Mouse (Mus musculus): Measurements from ENCODE around the gene Npff. TPM values are rescaled to one million over a fixed set of nuclear protein-coding genes. Genes with fewer than 3 reads are reported as not detected.

The Npff gene
- total RNA-seq, 2 experiments from 2014 or later = 1.3 to 2.1 TPM

Other genes with a start within 250 kb of the Npff start
- 10 to 100 TPM; 12.8 to 13.4 TPM for gene Mfsd5, start 245.5 kb downstream of the Npff start, total RNA-seq (2021)
- under 1 TPM; 0.74 to 0.87 TPM for gene Espl1, start 228.7 kb downstream of the Npff start, total RNA-seq (2021)
- 100 to 1,000 TPM; 189 to 216 TPM for gene Pfdn5, start 198.8 kb downstream of the Npff start, total RNA-seq (2021)
- 10 to 100 TPM; 14.8 to 16.3 TPM for gene Myg1, start 193.2 kb downstream of the Npff start, total RNA-seq (2021)
- gene Aaas, start 174.2 kb downstream of the Npff start, total RNA-seq (2021) = 1 to 10 TPM; 4.3 to 7.3 TPM
- gene Sp7, start 157.8 kb downstream of the Npff start, total RNA-seq (2021) = not detected
- gene Sp1, start 118.8 kb downstream of the Npff start, total RNA-seq (2021) = 10 to 100 TPM; 20.2 to 22.8 TPM
- gene Amhr2, start 79.6 kb downstream of the Npff start, total RNA-seq (2021) = 1 to 10 TPM; 9.1 to 10.0 TPM
- 10 to 100 TPM; 13.4 to 13.7 TPM for gene Prr13, start 65.9 kb downstream of the Npff start, total RNA-seq (2021)
- gene Pcbp2, start 54.4 kb downstream of the Npff start, total RNA-seq (2021) = 100 to 1,000 TPM; 350 to 411 TPM
- gene Gm10337, start 21.2 kb downstream of the Npff start, total RNA-seq (2021) = not detected
- 1 to 10 TPM; 1.6 to 1.9 TPM for gene Map3k12, start 7.9 kb downstream of the Npff start, total RNA-seq (2021)
- gene Tarbp2, start 6.8 kb downstream of the Npff start, total RNA-seq (2021) = 10 to 100 TPM; 33.0 to 33.4 TPM
- gene Gm28047, start 100.1 kb upstream of the Npff start, total RNA-seq (2021) = 1 to 10 TPM in 1 of 2 experiments, not detected in 1; 1.6 TPM
- gene Atf7, start 100.5 kb upstream of the Npff start, total RNA-seq (2021) = 10 to 100 TPM; 42.7 to 50.3 TPM
- 10 to 100 TPM; 12.7 to 29.6 TPM for gene Atp5g2, start 147.4 kb upstream of the Npff start, total RNA-seq (2021)
- 10 to 100 TPM; 57.9 to 72.7 TPM for gene Calcoco1, start 197.2 kb upstream of the Npff start, total RNA-seq (2021)